Mouse (Mus musculus) embryonic fibroblast, embryonic 13.5 days (primary cell): ENCODE data around the gene Cox11.

Experiments used
- CTCF ChIP-seq: IDR thresholded peaks from 2 replicates; pipeline ENCODE4 v1.5.1; 2011; ENCODE audit warnings: mild to moderate bottlenecking, control low read depth, low read length, moderate library complexity, borderline replicate concordance; ENCODE audit not compliant: insufficient read depth
- POLR2A ChIP-seq: IDR thresholded peaks from 2 replicates; pipeline ENCODE4 v1.6.1; 2011; ENCODE audit warnings: low read depth, mild to moderate bottlenecking, control low read depth, low read length, moderate library complexity

GRCm38 (mm10) chr11:90660662-90661061 is 22.7 kb downstream of the Cox11 start:
- TF ChIP-seq CTCF (no peak), POLR2A (0 out of 2 replicates have a peak, but pooled peaks have one; percentile 17)
